Mouse (Mus musculus) small intestine, adult 2 months (tissue): ENCODE data around the gene Asphd1.

Source experiments
- CTCF ChIP-seq: fragments of 200-500 bp; IDR thresholded peaks from 2 replicates; pipeline ENCODE4 v1.5.1; 2012; ENCODE audit warnings: low read depth, mild to moderate bottlenecking, control low read depth, inconsistent platforms, low read length, moderate library complexity, mixed read lengths; ENCODE audit not compliant: insufficient replicate concordance, insufficient read length; ENCODE audit errors: extremely low read depth
- POLR2A ChIP-seq: fragments of 200-500 bp; IDR thresholded peaks from 2 replicates; pipeline ENCODE4 v1.6.1; 2012; ENCODE audit warnings: low read depth, mild to moderate bottlenecking, control low read depth, inconsistent platforms, low read length, moderate library complexity

DNA sequence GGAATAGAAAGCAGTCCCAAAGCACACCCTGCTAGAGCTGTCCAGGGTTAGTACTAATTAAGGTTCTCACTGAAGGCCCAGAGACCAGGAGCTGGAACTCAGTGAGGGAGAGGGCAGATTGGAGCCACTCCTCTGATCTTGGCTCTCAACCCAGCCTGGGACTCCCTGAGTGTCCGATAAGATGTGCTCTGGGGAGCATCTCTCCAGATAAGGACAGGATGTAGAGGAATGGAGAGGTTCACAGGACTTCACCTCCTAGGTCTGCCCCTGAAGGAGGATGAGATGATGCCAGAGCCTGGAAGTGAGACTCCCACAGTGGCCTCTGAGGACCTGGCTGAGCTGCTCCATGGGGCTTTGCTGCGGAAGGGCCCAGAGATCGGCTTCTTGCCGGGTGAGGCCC, 2.4 kb upstream of the Asphd1 start:
- no peak for TF ChIP-seq CTCF
- no peak for TF ChIP-seq POLR2A
